Mouse (Mus musculus) kidney, embryonic 16.5 days (tissue): ENCODE measurements at regions not wholly inside any gene's neighbourhood (a gene's known extent, or its start where the extent isn't known, plus 50 kb on each side); places are given as distances from the start of the nearest gene placed in this dataset.

Experiments used
- ATAC-seq: fragments of 200-750 bp; cut with Nextera tagmentation; 2 replicates; pipeline ENCODE4 v1.8.0; 2017; ENCODE audit warnings: moderate TSS enrichment; ENCODE audit not compliant: low FRiP score, low TSS enrichment
- H3K27ac ChIP-seq: fragments of 300-500 bp; sonication (generic); 2 replicates; pipeline ENCODE4 v1.5.1; 2014; ENCODE audit warnings: low read length
- H3K27me3 ChIP-seq: fragments of 300-500 bp; sonication (generic); 2 replicates; pipeline ENCODE4 v1.6.1; 2014; ENCODE audit warnings: low read length, control low read depth, mixed read lengths; ENCODE audit not compliant: insufficient read depth
- H3K36me3 ChIP-seq: fragments of 300-500 bp; sonication (generic); 2 replicates; pipeline ENCODE4 v1.6.1; 2014; ENCODE audit warnings: low read length, control low read depth, mixed read lengths; ENCODE audit not compliant: insufficient read depth
- H3K4me1 ChIP-seq: fragments of 300-500 bp; sonication (generic); 2 replicates; pipeline ENCODE4 v1.6.1; 2014; ENCODE audit warnings: low read length, control low read depth, mixed read lengths; ENCODE audit not compliant: insufficient read depth
- H3K4me2 ChIP-seq: fragments of 300-500 bp; sonication (generic); replicated peaks from 2 replicates; pipeline ENCODE4 v1.6.1; 2014; ENCODE audit warnings: low read depth, low read length
- H3K4me3 ChIP-seq: fragments of 300-500 bp; sonication (generic); 2 replicates; pipeline ENCODE4 v1.5.1; 2014; ENCODE audit warnings: mild to moderate bottlenecking, low read length
- H3K9ac ChIP-seq: fragments of 300-500 bp; sonication (generic); replicated peaks from 2 replicates; pipeline ENCODE4 v1.6.1; 2014; ENCODE audit warnings: low read length
- H3K9me3 ChIP-seq: fragments of 300-500 bp; sonication (generic); 2 replicates; pipeline ENCODE4 v1.6.1; 2016; ENCODE audit warnings: low read length, control low read depth
- WGBS: fragments of 180-500 bp; shearing (Covaris S2); extraction: QIAGEN DNeasy Blood & Tissue Kit; methylation state at CpG from one replicate; pipeline ENCODE4 v1.1.7; 2014; 5-methylcytosine and 5-hydroxymethylcytosine counted together

- H3K4me3 ChIP-seq: no peak overlapping the region
- no peaks in the 10 kb centered on the region for H3K9me3 ChIP-seq
- H3K4me1 ChIP-seq: no peaks in the 10 kb centered on the region
- ATAC-seq: no peak
- H3K9ac ChIP-seq: no peak overlapping the region
- H3K27me3 ChIP-seq: no peaks in the 10 kb centered on the region
- 43% methylated on average over 1 of the region's 1 CpGs for WGBS
- H3K27ac ChIP-seq: no peak overlapping the region
- H3K36me3 ChIP-seq: no peaks in the 10 kb centered on the region
- H3K4me2 ChIP-seq: no peak overlapping the region
Measured at GRCm38 (mm10) chr5:99782806-99783205, 53.9 kb upstream of the Rasgef1b start.

- Histone ChIP-seq H3K27ac (no peak overlapping the region), H3K9ac (no peak overlapping the region), H3K36me3 (no peaks in the 10 kb centered on the region), H3K9me3 (no peaks in the 10 kb centered on the region), H3K27me3 (no peaks in the 10 kb centered on the region), H3K4me2 (no peak overlapping the region), H3K4me3 (no peak overlapping the region), H3K4me1 (no peaks in the 10 kb centered on the region)
- WGBS: 52% methylated on average over 9 of the region's 9 CpGs
- ATAC-seq: no peak
Measured at GRCm38 (mm10) chr5:99785850-99786249, 57.0 kb upstream of the Rasgef1b start.

GRCm38 (mm10) chr5:99787239-99787638, 58.4 kb upstream of the Rasgef1b start:
- ATAC-seq: 0 out of 2 replicates have a peak, but pooled peaks have one; percentile 27
- 61% methylated on average over 10 of the region's 10 CpGs for WGBS
- H3K9ac ChIP-seq: no peak overlapping the region
- no peaks in the 10 kb centered on the region for H3K36me3 ChIP-seq
- no peak overlapping the region for H3K27ac ChIP-seq
- no peaks in the 10 kb centered on the region for H3K9me3 ChIP-seq
- H3K27me3 ChIP-seq: no peaks in the 10 kb centered on the region
- no peak overlapping the region for H3K4me2 ChIP-seq
- no peak overlapping the region for H3K4me3 ChIP-seq
- H3K4me1 ChIP-seq: no peaks in the 10 kb centered on the region

GRCm38 (mm10) chr5:99787665-99788366, 59.0 kb upstream of the Rasgef1b start:
- no peaks in the 10 kb centered on the region for H3K4me1 ChIP-seq
- no peaks in the 10 kb centered on the region for H3K27me3 ChIP-seq
- H3K4me2 ChIP-seq: no peak overlapping the region
- no peaks in the 10 kb centered on the region for H3K9me3 ChIP-seq
- H3K27ac ChIP-seq: no peak overlapping the region
- no peak overlapping the region for H3K9ac ChIP-seq
- no peak overlapping the region for H3K4me3 ChIP-seq
- H3K36me3 ChIP-seq: no peaks in the 10 kb centered on the region
- WGBS: 78% methylated on average over 3 of the region's 3 CpGs
- no peak for ATAC-seq

- WGBS: 93% methylated on average over 5 of the region's 5 CpGs
Measured at GRCm38 (mm10) chr5:99790733-99791132, 61.9 kb upstream of the Rasgef1b start.

GRCm38 (mm10) chr5:99800543-99800942, 71.7 kb upstream of the Rasgef1b start:
- Histone ChIP-seq H3K27ac (no peak overlapping the region), H3K4me1 (peaks cover 11% of the 10 kb centered on the region), H3K9ac (no peak overlapping the region), H3K9me3 (no peaks in the 10 kb centered on the region), H3K4me2 (no peak overlapping the region), H3K27me3 (no peaks in the 10 kb centered on the region), H3K4me3 (no peak overlapping the region), H3K36me3 (no peaks in the 10 kb centered on the region)
- 0 out of 2 replicates have a peak, but pooled peaks have one; percentile 15 for ATAC-seq
- 49% methylated on average over 8 of the region's 8 CpGs for WGBS

More at GRCm38 (mm10) chr5:99790733-99791132, 61.9 kb upstream of the Rasgef1b start:
- H3K4me2 ChIP-seq: no peak overlapping the region
- H3K4me3 ChIP-seq: no peak overlapping the region
- no peaks in the 10 kb centered on the region for H3K27me3 ChIP-seq
- H3K27ac ChIP-seq: no peak overlapping the region
- H3K4me1 ChIP-seq: no peaks in the 10 kb centered on the region
- no peaks in the 10 kb centered on the region for H3K9me3 ChIP-seq
- ATAC-seq: no peak
- no peak overlapping the region for H3K9ac ChIP-seq
- no peaks in the 10 kb centered on the region for H3K36me3 ChIP-seq

GRCm38 (mm10) chr5:99801791-99802450, 73.1 kb upstream of the Rasgef1b start:
- ATAC-seq: no peak
- Histone ChIP-seq H3K9me3 (no peaks in the 10 kb centered on the region), H3K27me3 (no peaks in the 10 kb centered on the region), H3K4me2 (no peak overlapping the region), H3K36me3 (no peaks in the 10 kb centered on the region), H3K4me1 (peaks cover 11% of the 10 kb centered on the region), H3K9ac (no peak overlapping the region), H3K4me3 (no peak overlapping the region), H3K27ac (no peak overlapping the region)
- WGBS: 80% methylated on average over 13 of the region's 13 CpGs

- no peaks in the 10 kb centered on the region for H3K27me3 ChIP-seq
- ATAC-seq: no peak
- H3K9me3 ChIP-seq: no peaks in the 10 kb centered on the region
- WGBS: 73% methylated on average over 6 of the region's 6 CpGs
- H3K4me1 ChIP-seq: 0 out of 2 replicates have a peak, but pooled peaks cover 3% of the 10 kb centered on the region
- no peak overlapping the region for H3K4me2 ChIP-seq
- no peak overlapping the region for H3K4me3 ChIP-seq
- H3K27ac ChIP-seq: no peak overlapping the region
- H3K9ac ChIP-seq: no peak overlapping the region
- no peaks in the 10 kb centered on the region for H3K36me3 ChIP-seq
Measured at GRCm38 (mm10) chr5:99826861-99827260, 79.2 kb upstream of the Vamp9 start.

- H3K9ac ChIP-seq: no peak overlapping the region
- H3K27me3 ChIP-seq: no peaks in the 10 kb centered on the region
- no peak overlapping the region for H3K4me3 ChIP-seq
- no peaks in the 10 kb centered on the region for H3K36me3 ChIP-seq
- H3K27ac ChIP-seq: no peak overlapping the region
- 0 out of 2 replicates have a peak, but pooled peaks cover 3% of the 10 kb centered on the region for H3K4me1 ChIP-seq
- WGBS: 27% methylated on average over 7 of the region's 7 CpGs
- no peaks in the 10 kb centered on the region for H3K9me3 ChIP-seq
- ATAC-seq: no peak
- no peak overlapping the region for H3K4me2 ChIP-seq
Measured at GRCm38 (mm10) chr5:99828516-99828915, 77.5 kb upstream of the Vamp9 start.

- H3K9ac ChIP-seq: no peak overlapping the region
- no peak overlapping the region for H3K4me3 ChIP-seq
- no peaks in the 10 kb centered on the region for H3K9me3 ChIP-seq
- no peaks in the 10 kb centered on the region for H3K4me1 ChIP-seq
- no peaks in the 10 kb centered on the region for H3K36me3 ChIP-seq
- H3K27me3 ChIP-seq: no peaks in the 10 kb centered on the region
- WGBS: 60% methylated on average over 6 of the region's 6 CpGs
- no peak for ATAC-seq
- no peak overlapping the region for H3K27ac ChIP-seq
- no peak overlapping the region for H3K4me2 ChIP-seq
Measured at GRCm38 (mm10) chr5:99838236-99838775, 67.7 kb upstream of the Vamp9 start.
